Comparison of ENCODE assay signal across 25 mouse cellular contexts in genomic region chr15:25586828-25587227, GRCm38 (mm10). TPM values are rescaled to one million over a fixed set of nuclear protein-coding genes. Genes with fewer than 3 reads are reported as not detected.
DNase-seq lines count a peak whose midpoint lies in the region; ATAC-seq and TF ChIP-seq lines count a peak whose summit lies in the region.
"Had no signal": no experiment of that assay in that cellular context is flagged by ENCODE, and none has a peak within 500 bp of the region (broad histone marks: within the 10 kb centered on the region; RNA-seq: fewer than 3 reads in every experiment).

No protein-coding gene starts in this region.

- DNase-seq in kidney, adult 2 months, result peak; percentile 23
- no peak for DNase-seq in kidney, postnatal 14 days
- DNase-seq in ovary, adult 18-20 months (ENCODE audit: low spot score), result peak; percentile 75
- no peak for DNase-seq in ovary, postnatal 10 days (ENCODE audit: low spot score)
- DNase-seq in retina, postnatal 1 day, result no peak
- DNase-seq in left cerebral cortex, postnatal 36 days (ENCODE audit: low spot score in 2 of 2), result no peak
- no peak for DNase-seq in left cerebral cortex, postnatal 25 days (ENCODE audit: low spot score in 2 of 2)
- DNase-seq: cerebellum, adult 9-11 months; heart, adult 11 months; lung, postnatal 36 days; right cerebral cortex, adult 18-20 months; spleen, adult 18-20 months; thymus, postnatal 14 days had no signal

- WGBS in kidney, adult 2 months, result 57% methylated on average over 3 of the region's 3 CpGs
- WGBS in intestine, postnatal 0 days, result 12% methylated on average over 3 of the region's 3 CpGs

- TF ChIP-seq CTCF in kidney, adult 2 months (conservative IDR thresholded peaks at IDR 0.05; ENCODE audit: insufficient read depth, insufficient read length, low read depth, low read length), result no peak
- TF ChIP-seq CTCF in intestine, postnatal 0 days (IDR thresholded peaks at IDR 0.05; ENCODE audit: low read depth), result no peak

- no peaks in the 10 kb centered on the region for H3K9me3 ChIP-seq in intestine, postnatal 0 days (ENCODE audit: control insufficient read depth)
- H3K9me3 ChIP-seq: forebrain, embryonic 12.5 days; heart, embryonic 13.5 days; hindbrain, embryonic 13.5 days; limb, embryonic 13.5 days; midbrain, embryonic 15.5 days; neural tube, embryonic 15.5 days had no signal

- no peak overlapping the region for H3K9ac ChIP-seq in intestine, postnatal 0 days (ENCODE audit: low read depth, low read length)
- H3K9ac ChIP-seq: forebrain, embryonic 12.5 days; heart, embryonic 13.5 days; hindbrain, embryonic 13.5 days; limb, embryonic 13.5 days; liver, embryonic 14.5 days; midbrain, embryonic 15.5 days; neural tube, embryonic 15.5 days had no signal

- no peaks in the 10 kb centered on the region for H3K27me3 ChIP-seq in kidney, adult 2 months (replicated peaks; ENCODE audit: control insufficient read depth, insufficient read depth, low read length)
- H3K27me3 ChIP-seq in intestine, postnatal 0 days (replicated peaks; ENCODE audit: control insufficient read depth, insufficient read depth, low read length), result no peaks in the 10 kb centered on the region
- H3K27me3 ChIP-seq: hindbrain, embryonic 13.5 days; limb, embryonic 13.5 days; midbrain, embryonic 15.5 days; neural tube, embryonic 15.5 days; Patski had no signal

- no peaks in the 10 kb centered on the region; the same call in 1 of the 2 replicates for H3K4me1 ChIP-seq in kidney, adult 2 months (ENCODE audit: control insufficient read depth, insufficient read depth, low read length)
- peaks cover 4% of the 10 kb centered on the region; the same call in 1 of the 2 replicates for H3K4me1 ChIP-seq in intestine, postnatal 0 days (replicated peaks; ENCODE audit: control insufficient read depth, insufficient read depth, low read length)
- H3K4me1 ChIP-seq: midbrain, embryonic 15.5 days; neural tube, embryonic 15.5 days had no signal

- H3K36me3 ChIP-seq in kidney, adult 2 months (ENCODE audit: control insufficient read depth, insufficient read depth, low read length), result no peaks in the 10 kb centered on the region
- H3K36me3 ChIP-seq in intestine, postnatal 0 days (ENCODE audit: control insufficient read depth, insufficient read depth), result no peaks in the 10 kb centered on the region
- H3K36me3 ChIP-seq: forebrain, embryonic 12.5 days; heart, embryonic 13.5 days; hindbrain, embryonic 13.5 days; limb, embryonic 13.5 days; midbrain, embryonic 15.5 days; neural tube, embryonic 15.5 days had no signal

- no peak overlapping the region for H3K4me2 ChIP-seq in intestine, postnatal 0 days (replicated peaks; ENCODE audit: low read depth)
- H3K4me2 ChIP-seq: forebrain, embryonic 12.5 days; heart, embryonic 13.5 days; hindbrain, embryonic 13.5 days; midbrain, embryonic 15.5 days had no signal

- H3K27ac ChIP-seq in kidney, adult 2 months (ENCODE audit: insufficient read depth, low read depth, low read length), result no peak overlapping the region
- no peak overlapping the region for H3K27ac ChIP-seq in intestine, postnatal 0 days (ENCODE audit: low read depth, low read length)
- H3K27ac ChIP-seq: forebrain, embryonic 12.5 days; heart, embryonic 13.5 days; hindbrain, embryonic 13.5 days; limb, embryonic 13.5 days; liver, embryonic 14.5 days; midbrain, embryonic 15.5 days; neural tube, embryonic 15.5 days had no signal

- ATAC-seq in intestine, postnatal 0 days, result 0 out of 2 replicates have a peak, but pooled peaks have one; percentile 36
- ATAC-seq: CD4-positive, CD25-positive, alpha-beta regulatory T cell, adult 4 months; inflammation-experienced regulatory T-cells, adult 6 months; midbrain, embryonic 15.5 days; Patski had no signal

- no peak for TF ChIP-seq POLR2A in kidney, adult 2 months (IDR thresholded peaks at IDR 0.05; ENCODE audit: low read depth, low read length)

- intact Hi-C loops in left cerebral cortex, postnatal 36 days (cut with DNase I), result no loop called here
- intact Hi-C loops in left cerebral cortex, postnatal 25 days (cut with DNase I), result no loop called here

- no peak overlapping the region for H3K4me3 ChIP-seq in kidney, adult 2 months (ENCODE audit: insufficient read depth, low read depth, low read length)
- no peak overlapping the region for H3K4me3 ChIP-seq in intestine, postnatal 0 days (ENCODE audit: low read depth, low read length)
- H3K4me3 ChIP-seq: forebrain, embryonic 12.5 days; heart, embryonic 13.5 days; hindbrain, embryonic 13.5 days; limb, embryonic 13.5 days; midbrain, embryonic 15.5 days; myocyte; neural tube, embryonic 15.5 days had no signal

RNA-seq across cellular contexts. Expression of gene Myo10, which starts 35.5 kb away (rescaled TPM):
- 45.4 and 51.9 TPM in 2 replicates for polyA plus RNA-seq in kidney, adult 2 months (2012; rRNA removed)
- 9.5 and 11.8 TPM in 2 replicates for polyA plus RNA-seq in intestine, postnatal 0 days (2015; fragmentation: Nextera tagmentation; extraction: Ambion mirVana)
- total RNA-seq in left cerebral cortex, postnatal 36 days (2021), result 10 to 100 TPM; 41.7 to 47.6 TPM
- total RNA-seq in left cerebral cortex, postnatal 25 days (2021), result 10 to 100 TPM; 39.3 to 39.6 TPM

Comparison
In these comparisons a context has a peak if more than half of its experiments do, and no peak if none do; other contexts are left out.
1. DNase-seq: peak in kidney, adult 2 months (single experiment) and ovary, adult 18-20 months (single experiment); none in kidney, postnatal 14 days (single experiment), ovary, postnatal 10 days (single experiment), retina, postnatal 1 day (single experiment), left cerebral cortex, postnatal 36 days (0 of 2) and left cerebral cortex, postnatal 25 days (0 of 2).